Mouse (Mus musculus): ENCODE measurements around the gene Mdc1.

GRCm38 (mm10) chr17:35833894-35834293 lies 7.4 kb upstream of the Mdc1 start:
- TF ChIP-seq CTCF (IDR thresholded peaks at IDR 0.05; ENCODE audit: low read depth) (no peak), EP300 (optimal IDR thresholded peaks at IDR 0.05) (no peak)

Data from stomach, postnatal 0 days (tissue).